17 mouse cellular contexts compared by ENCODE assay signal in the genomic region with DNA sequence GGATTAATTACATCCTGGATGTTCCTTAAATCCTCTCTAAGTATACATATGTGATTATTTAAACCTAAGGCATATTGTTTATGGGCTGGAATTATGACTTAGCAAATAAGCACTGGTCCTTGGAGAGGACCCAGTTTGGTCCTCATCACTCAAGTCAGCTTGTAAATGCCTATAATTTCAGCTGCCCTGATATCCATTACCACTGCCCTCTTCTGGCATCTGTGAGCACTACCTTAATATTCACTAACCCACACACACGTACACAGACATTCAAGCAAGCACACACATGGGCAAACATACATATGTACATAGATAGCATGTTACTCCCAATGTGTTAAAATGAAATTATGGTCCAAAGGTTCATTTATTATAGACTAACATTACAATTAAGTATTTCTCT.
DNase-seq lines count a peak whose midpoint lies in the region; ATAC-seq and TF ChIP-seq lines count a peak whose summit lies in the region.
"Had no signal": no experiment of that assay in that cellular context is flagged by ENCODE, and none has a peak within 500 bp of the region (broad histone marks: within the 10 kb centered on the region; RNA-seq: fewer than 3 reads in every experiment).

No protein-coding gene starts in this region.

- TF ChIP-seq EP300 in liver, postnatal 0 days (IDR thresholded peaks at IDR 0.05; ENCODE audit: low read depth) = no peak

- TF ChIP-seq CTCF in liver, postnatal 0 days (IDR thresholded peaks at IDR 0.05; ENCODE audit: low read depth) = 0 out of 2 replicates have a peak, but pooled peaks have one; percentile 20

- no peaks in the 10 kb centered on the region for H3K9me3 ChIP-seq in forebrain, embryonic 11.5 days (ENCODE audit: control insufficient read depth, low read length)
- H3K9me3 ChIP-seq in forebrain, embryonic 15.5 days = no peaks in the 10 kb centered on the region
- H3K9me3 ChIP-seq in liver, postnatal 0 days (ENCODE audit: low read length) = no peaks in the 10 kb centered on the region
- H3K9me3 ChIP-seq: heart, embryonic 12.5 days; midbrain, embryonic 15.5 days had no signal

- H3K27me3 ChIP-seq in forebrain, embryonic 11.5 days (ENCODE audit: control insufficient read depth, insufficient read depth, low read length) = no peaks in the 10 kb centered on the region
- H3K27me3 ChIP-seq in forebrain, embryonic 15.5 days = no peaks in the 10 kb centered on the region
- no peaks in the 10 kb centered on the region for H3K27me3 ChIP-seq in liver, postnatal 0 days (ENCODE audit: insufficient read depth, low read length)
- H3K27me3 ChIP-seq: heart, embryonic 12.5 days; midbrain, embryonic 15.5 days had no signal

- no peak overlapping the region for H3K9ac ChIP-seq in forebrain, embryonic 11.5 days (ENCODE audit: low read length)
- no peak overlapping the region for H3K9ac ChIP-seq in forebrain, embryonic 15.5 days (replicated peaks)
- no peak overlapping the region for H3K9ac ChIP-seq in liver, postnatal 0 days (replicated peaks)
- H3K9ac ChIP-seq: heart, embryonic 12.5 days; midbrain, embryonic 15.5 days had no signal

- no peaks in the 10 kb centered on the region for H3K4me1 ChIP-seq in forebrain, embryonic 11.5 days (replicated peaks; ENCODE audit: control insufficient read depth, insufficient read depth, low read length)
- H3K4me1 ChIP-seq in forebrain, embryonic 15.5 days = no peaks in the 10 kb centered on the region
- H3K4me1 ChIP-seq in liver, postnatal 0 days (ENCODE audit: insufficient read depth) = no peaks in the 10 kb centered on the region
- H3K4me1 ChIP-seq: heart, embryonic 12.5 days had no signal

- DNase-seq in forebrain, embryonic 11.5 days (ENCODE audit: low spot score) = no peak
- no peak for DNase-seq in liver, postnatal 0 days
- DNase-seq in liver = no peak
- DNase-seq in A20 (ENCODE audit: low read depth, low spot score) = peak; percentile 39
- peak; percentile 16 for DNase-seq in ZHBTc4 (ENCODE audit: low read depth, low spot score)
- DNase-seq in right cerebral cortex, postnatal 36 days (ENCODE audit: low spot score in 2 of 2) = no peak
- no peak for DNase-seq in MN1 (ENCODE audit: low spot score)
- DNase-seq: cerebellum, adult 11 months; gastrocnemius, postnatal 14 days; heart, postnatal 36 days; kidney, postnatal 10 days; right cerebral cortex, postnatal 4 days had no signal

- no peaks in the 10 kb centered on the region for H3K36me3 ChIP-seq in forebrain, embryonic 11.5 days (ENCODE audit: control insufficient read depth, insufficient read depth, low read length)
- no peaks in the 10 kb centered on the region for H3K36me3 ChIP-seq in forebrain, embryonic 15.5 days
- H3K36me3 ChIP-seq in liver, postnatal 0 days (replicated peaks; ENCODE audit: insufficient read depth, low read length) = no peaks in the 10 kb centered on the region
- H3K36me3 ChIP-seq: G1E; heart, embryonic 12.5 days; midbrain, embryonic 15.5 days had no signal

- no peak overlapping the region for H3K4me3 ChIP-seq in forebrain, embryonic 11.5 days (ENCODE audit: low read depth, low read length)
- no peak overlapping the region for H3K4me3 ChIP-seq in forebrain, embryonic 15.5 days
- H3K4me3 ChIP-seq in liver, postnatal 0 days (ENCODE audit: low read depth, low read length) = no peak overlapping the region
- H3K4me3 ChIP-seq: heart, embryonic 12.5 days; midbrain, embryonic 15.5 days had no signal

- 41% methylated on average over 1 of the region's 1 CpGs for WGBS in forebrain, embryonic 11.5 days
- 40% methylated on average over 1 of the region's 1 CpGs for WGBS in forebrain, embryonic 15.5 days
- WGBS in liver, postnatal 0 days (ENCODE audit: insufficient replicate concordance) = 46% methylated on average over 1 of the region's 1 CpGs

- no peak overlapping the region for H3K4me2 ChIP-seq in forebrain, embryonic 11.5 days (ENCODE audit: low read depth, low read length, severe bottlenecking)
- H3K4me2 ChIP-seq in forebrain, embryonic 15.5 days (replicated peaks) = no peak overlapping the region
- no peak overlapping the region for H3K4me2 ChIP-seq in liver, postnatal 0 days (ENCODE audit: low read depth, low read length)
- H3K4me2 ChIP-seq: heart, embryonic 12.5 days; liver, embryonic 11.5 days; midbrain, embryonic 15.5 days had no signal

- H3K27ac ChIP-seq in forebrain, embryonic 11.5 days (ENCODE audit: low read depth, low read length) = no peak overlapping the region
- no peak overlapping the region for H3K27ac ChIP-seq in forebrain, embryonic 15.5 days (replicated peaks)
- no peak overlapping the region for H3K27ac ChIP-seq in liver, postnatal 0 days (ENCODE audit: low read depth)
- H3K27ac ChIP-seq: midbrain, embryonic 15.5 days had no signal

- peak; percentile 54; the same call in 1 of the 2 replicates for ATAC-seq in forebrain, embryonic 11.5 days (replicated peaks; ENCODE audit: low FRiP score)
- no peak for ATAC-seq in forebrain, embryonic 15.5 days (replicated peaks)
- no peak for ATAC-seq in liver, postnatal 0 days
- ATAC-seq: midbrain, embryonic 15.5 days had no signal

Comparison
In these comparisons a context has a peak if more than half of its experiments do, and no peak if none do; other contexts are left out.
1. DNase-seq: peak in A20 (single experiment) and ZHBTc4 (single experiment); none in forebrain, embryonic 11.5 days (single experiment), liver, postnatal 0 days (single experiment), liver (single experiment), right cerebral cortex, postnatal 36 days (0 of 2) and MN1 (single experiment).